Mouse (Mus musculus): Measurements from ENCODE around the gene Rxfp1. TPM values are rescaled to one million over a fixed set of nuclear protein-coding genes. Genes with fewer than 3 reads are reported as not detected.

The Rxfp1 gene
- total and polyA plus RNA-seq, 2 experiments from 2014 or later, result 0.58 to 1.8 TPM

- WGBS, result 93% methylated on average over 2 of the region's 2 CpGs
- ATAC-seq, result no peak
Measured at GRCm38 (mm10) chr3:79744415-79744814, 6.7 kb upstream of the Rxfp1 start.

GRCm38 (mm10) chr3:79740351-79740750 is 2.7 kb upstream of the Rxfp1 start:
- Histone ChIP-seq H3K9me3 (ENCODE audit: low read length) (no peaks in the 10 kb centered on the region), H3K27ac (ENCODE audit: low read depth, low read length) (no peak overlapping the region), H3K9ac (no peak overlapping the region), H3K4me2 (ENCODE audit: low read depth) (no peak overlapping the region), H3K4me1 (ENCODE audit: insufficient read depth) (no peaks in the 10 kb centered on the region), H3K27me3 (ENCODE audit: insufficient read depth, low read length) (no peaks in the 10 kb centered on the region), H3K36me3 (ENCODE audit: insufficient read depth) (no peaks in the 10 kb centered on the region), H3K4me3 (ENCODE audit: low read depth, low read length) (no peak overlapping the region)
- WGBS, result 88% methylated on average over 2 of the region's 2 CpGs
- no peak for TF ChIP-seq CTCF (IDR thresholded peaks at IDR 0.05; ENCODE audit: low read depth)
- ATAC-seq (no peak), DNase-seq (no peak)

More at GRCm38 (mm10) chr3:79744415-79744814, 6.7 kb upstream of the Rxfp1 start:
- Histone ChIP-seq H3K4me3 (ENCODE audit: low read depth, low read length) (no peak overlapping the region), H3K4me1 (ENCODE audit: insufficient read depth) (no peaks in the 10 kb centered on the region), H3K27me3 (ENCODE audit: insufficient read depth, low read length) (no peaks in the 10 kb centered on the region), H3K27ac (ENCODE audit: low read depth, low read length) (no peak overlapping the region), H3K9me3 (ENCODE audit: low read length) (no peaks in the 10 kb centered on the region), H3K9ac (no peak overlapping the region), H3K36me3 (ENCODE audit: insufficient read depth) (no peaks in the 10 kb centered on the region), H3K4me2 (ENCODE audit: low read depth) (no peak overlapping the region)
- no peak for DNase-seq
- peak; percentile 16; the same call in 1 of the 2 replicates for TF ChIP-seq CTCF (IDR thresholded peaks at IDR 0.05; ENCODE audit: low read depth)

GRCm38 (mm10) chr3:79738451-79738850 is 771 bp upstream of the Rxfp1 start:
- no peaks in the 10 kb centered on the region for H3K27me3 ChIP-seq (ENCODE audit: insufficient read depth, low read length)
- WGBS, result 72% methylated on average over 1 of the region's 1 CpGs
- H3K4me3 ChIP-seq (ENCODE audit: low read depth, low read length), result no peak overlapping the region
- no peaks in the 10 kb centered on the region for H3K4me1 ChIP-seq (ENCODE audit: insufficient read depth)
- ATAC-seq (no peak), DNase-seq (no peak)
- H3K36me3 ChIP-seq (ENCODE audit: insufficient read depth), result no peaks in the 10 kb centered on the region
- no peak overlapping the region for H3K4me2 ChIP-seq (ENCODE audit: low read depth)
- no peaks in the 10 kb centered on the region for H3K9me3 ChIP-seq (ENCODE audit: low read length)
- TF ChIP-seq CTCF (IDR thresholded peaks at IDR 0.05; ENCODE audit: low read depth), result no peak
- H3K27ac ChIP-seq (ENCODE audit: low read depth, low read length), result no peak overlapping the region
- H3K9ac ChIP-seq, result no peak overlapping the region

- no peak overlapping the region for H3K27ac ChIP-seq (ENCODE audit: low read depth, low read length)
- no peak for TF ChIP-seq CTCF (IDR thresholded peaks at IDR 0.05; ENCODE audit: low read depth)
- no peaks in the 10 kb centered on the region for H3K36me3 ChIP-seq (ENCODE audit: insufficient read depth)
- no peaks in the 10 kb centered on the region for H3K9me3 ChIP-seq (ENCODE audit: low read length)
- no peak overlapping the region for H3K9ac ChIP-seq
- H3K4me3 ChIP-seq (ENCODE audit: low read depth, low read length), result no peak overlapping the region
- H3K4me2 ChIP-seq (ENCODE audit: low read depth), result no peak overlapping the region
- 79% methylated on average over 14 of the region's 14 CpGs for WGBS
- ATAC-seq (no peak), DNase-seq (no peak)
- no peaks in the 10 kb centered on the region for H3K4me1 ChIP-seq (ENCODE audit: insufficient read depth)
- no peaks in the 10 kb centered on the region for H3K27me3 ChIP-seq (ENCODE audit: insufficient read depth, low read length)
Measured at GRCm38 (mm10) chr3:79726506-79727075, 11.1 kb downstream of the Rxfp1 start.

GRCm38 (mm10) chr3:79720756-79721484 is 16.8 kb downstream of the Rxfp1 start:
- no peaks in the 10 kb centered on the region for H3K4me1 ChIP-seq (ENCODE audit: insufficient read depth)
- H3K27me3 ChIP-seq (ENCODE audit: insufficient read depth, low read length), result no peaks in the 10 kb centered on the region
- H3K4me2 ChIP-seq (ENCODE audit: low read depth), result no peak overlapping the region
- no peak for ATAC-seq
- H3K9me3 ChIP-seq (ENCODE audit: low read length), result no peaks in the 10 kb centered on the region
- 92% methylated on average over 4 of the region's 4 CpGs for WGBS
- no peak for DNase-seq
- no peak overlapping the region for H3K9ac ChIP-seq
- H3K36me3 ChIP-seq (ENCODE audit: insufficient read depth), result no peaks in the 10 kb centered on the region
- no peak for TF ChIP-seq CTCF (IDR thresholded peaks at IDR 0.05; ENCODE audit: low read depth)
- no peak overlapping the region for H3K27ac ChIP-seq (ENCODE audit: low read depth, low read length)
- no peak overlapping the region for H3K4me3 ChIP-seq (ENCODE audit: low read depth, low read length)

GRCm38 (mm10) chr3:79706436-79706835 is 31.2 kb downstream of the Rxfp1 start:
- TF ChIP-seq CTCF (IDR thresholded peaks at IDR 0.05; ENCODE audit: low read depth), result no peak
- H3K36me3 ChIP-seq (ENCODE audit: insufficient read depth), result no peaks in the 10 kb centered on the region
- no peak overlapping the region for H3K4me2 ChIP-seq (ENCODE audit: low read depth)
- H3K27ac ChIP-seq (ENCODE audit: low read depth, low read length), result no peak overlapping the region
- H3K4me3 ChIP-seq (ENCODE audit: low read depth, low read length), result no peak overlapping the region
- H3K9me3 ChIP-seq (ENCODE audit: low read length), result no peaks in the 10 kb centered on the region
- DNase-seq (no peak), ATAC-seq (no peak)
- no peak overlapping the region for H3K9ac ChIP-seq
- no peaks in the 10 kb centered on the region for H3K27me3 ChIP-seq (ENCODE audit: insufficient read depth, low read length)
- WGBS, result 61% methylated on average over 8 of the region's 8 CpGs
- no peaks in the 10 kb centered on the region for H3K4me1 ChIP-seq (ENCODE audit: insufficient read depth)

- Histone ChIP-seq H3K27ac (ENCODE audit: low read depth, low read length) (no peak overlapping the region), H3K4me3 (ENCODE audit: low read depth, low read length) (no peak overlapping the region), H3K9ac (no peak overlapping the region), H3K9me3 (ENCODE audit: low read length) (no peaks in the 10 kb centered on the region), H3K4me2 (ENCODE audit: low read depth) (no peak overlapping the region), H3K36me3 (ENCODE audit: insufficient read depth) (no peaks in the 10 kb centered on the region), H3K4me1 (ENCODE audit: insufficient read depth) (no peaks in the 10 kb centered on the region), H3K27me3 (ENCODE audit: insufficient read depth, low read length) (no peaks in the 10 kb centered on the region)
- 62% methylated on average over 4 of the region's 4 CpGs for WGBS
- DNase-seq (no peak), ATAC-seq (no peak)
- TF ChIP-seq CTCF (IDR thresholded peaks at IDR 0.05; ENCODE audit: low read depth), result no peak
Measured at GRCm38 (mm10) chr3:79703135-79703534, 34.5 kb downstream of the Rxfp1 start.

Data from forebrain, postnatal 0 days (tissue).